Mouse (Mus musculus) cortical plate, adult 2 months (tissue): ENCODE results near the gene Lmbr1l. TPM values are rescaled to one million over a fixed set of nuclear protein-coding genes. Genes with fewer than 3 reads are reported as not detected.

Experiments used
- H3K27ac ChIP-seq: fragments of 200-500 bp; 2 replicates; pipeline ENCODE4 v1.5.1; 2012; ENCODE audit warnings: low read length, control low read depth, inconsistent platforms; ENCODE audit not compliant: insufficient read depth
- H3K4me1 ChIP-seq: fragments of 200-500 bp; 2 replicates; pipeline ENCODE4 v1.6.1; 2011; ENCODE audit warnings: low read length; ENCODE audit not compliant: control insufficient read depth, insufficient read depth
- H3K4me3 ChIP-seq: fragments of 200-500 bp; 2 replicates; pipeline ENCODE4 v1.5.1; 2011; ENCODE audit warnings: mild to moderate bottlenecking, low read length, control low read depth; ENCODE audit not compliant: insufficient read depth
- CTCF ChIP-seq: fragments of 200-500 bp; IDR thresholded peaks from 2 replicates; pipeline ENCODE4 v1.5.1; 2011; ENCODE audit warnings: mild to moderate bottlenecking, control low read depth, low read length; ENCODE audit not compliant: insufficient read depth; ENCODE audit errors: extremely low read depth
- POLR2A ChIP-seq: fragments of 200-500 bp; IDR thresholded peaks from 2 replicates; pipeline ENCODE4 v1.6.1; 2011; ENCODE audit warnings: mild to moderate bottlenecking, low read length, control low read depth; ENCODE audit not compliant: insufficient read depth; ENCODE audit errors: extremely low read depth
- polyA plus RNA-seq: library from polyadenylated mRNA; depleted of rRNA; stranded (reverse); fragments of >200 nt; gene quantifications from 2 replicates; pipeline ENCODE4 v1.2.3, GENCODE M21; 2012

Lmbr1l gene
- polyA plus RNA-seq, 1 experiment, result 27.1 TPM

GRCm38 (mm10) chr15:98871070-98871915 lies 46.7 kb downstream of the Lmbr1l start, which contains the start of gene Kmt2d:
TSS of gene Kmt2d (minus strand) at chr15:98871204.
- H3K27ac ChIP-seq, result peak within 1 kb of the TSS; percentile 100
- H3K4me1 ChIP-seq, result peaks cover 11% of the 10 kb centered on the region
- H3K4me3 ChIP-seq, result peak within 1 kb of the TSS; percentile 82
- TF ChIP-seq CTCF (no peak), POLR2A (no peak)

- peak overlapping the region; percentile 82 for H3K4me3 ChIP-seq
- no peak for TF ChIP-seq POLR2A
- TF ChIP-seq CTCF, result no peak
- peaks cover 11% of the 10 kb centered on the region for H3K4me1 ChIP-seq
- H3K27ac ChIP-seq, result no peak overlapping the region
Observed at GRCm38 (mm10) chr15:98870179-98871069, 47.6 kb downstream of the Lmbr1l start.

DNA sequence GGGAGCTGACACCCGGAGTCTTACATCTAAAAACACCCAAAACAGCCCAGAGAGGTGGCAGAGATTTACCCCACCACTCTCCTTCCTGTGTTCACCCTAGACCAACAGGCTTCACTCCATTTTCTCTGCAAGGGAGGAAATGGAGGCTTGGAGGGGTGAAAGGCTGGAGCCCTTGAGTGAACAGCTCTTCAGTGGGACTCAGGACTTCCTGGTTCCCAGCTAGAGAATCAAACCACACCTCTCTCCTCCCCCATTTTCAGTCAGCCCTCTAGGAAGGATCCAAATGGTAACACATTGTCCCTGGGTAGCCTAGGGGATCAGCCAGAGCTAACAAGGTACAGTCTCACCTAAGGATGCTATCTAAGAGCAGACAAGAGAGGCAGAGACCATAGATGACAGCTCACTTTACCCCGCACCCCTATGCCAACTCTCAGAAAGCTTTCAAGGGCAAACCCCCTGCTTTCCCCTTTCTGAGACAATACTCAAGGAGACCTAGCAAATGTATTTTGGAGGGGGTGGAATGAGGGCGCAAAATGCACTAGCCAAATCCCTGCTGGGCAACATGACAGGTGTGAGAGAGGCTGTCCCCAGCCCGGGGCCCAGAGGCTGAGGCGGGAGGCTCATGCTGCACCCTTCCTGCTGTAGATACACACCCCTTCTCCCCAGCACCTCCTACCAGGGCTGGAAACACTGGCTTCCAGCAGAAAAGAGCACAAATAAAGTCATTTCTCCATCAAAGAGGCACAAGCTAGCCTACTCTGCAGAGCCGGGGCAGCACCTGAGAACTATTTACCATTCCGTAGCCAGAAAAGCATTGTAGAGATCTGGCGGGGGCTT lies 48.5 kb downstream of the Lmbr1l start:
- H3K4me3 ChIP-seq, result peak overlapping the region; percentile 82
- peaks cover 11% of the 10 kb centered on the region for H3K4me1 ChIP-seq
- no peak for TF ChIP-seq POLR2A
- TF ChIP-seq CTCF, result no peak
- no peak overlapping the region for H3K27ac ChIP-seq

DNA sequence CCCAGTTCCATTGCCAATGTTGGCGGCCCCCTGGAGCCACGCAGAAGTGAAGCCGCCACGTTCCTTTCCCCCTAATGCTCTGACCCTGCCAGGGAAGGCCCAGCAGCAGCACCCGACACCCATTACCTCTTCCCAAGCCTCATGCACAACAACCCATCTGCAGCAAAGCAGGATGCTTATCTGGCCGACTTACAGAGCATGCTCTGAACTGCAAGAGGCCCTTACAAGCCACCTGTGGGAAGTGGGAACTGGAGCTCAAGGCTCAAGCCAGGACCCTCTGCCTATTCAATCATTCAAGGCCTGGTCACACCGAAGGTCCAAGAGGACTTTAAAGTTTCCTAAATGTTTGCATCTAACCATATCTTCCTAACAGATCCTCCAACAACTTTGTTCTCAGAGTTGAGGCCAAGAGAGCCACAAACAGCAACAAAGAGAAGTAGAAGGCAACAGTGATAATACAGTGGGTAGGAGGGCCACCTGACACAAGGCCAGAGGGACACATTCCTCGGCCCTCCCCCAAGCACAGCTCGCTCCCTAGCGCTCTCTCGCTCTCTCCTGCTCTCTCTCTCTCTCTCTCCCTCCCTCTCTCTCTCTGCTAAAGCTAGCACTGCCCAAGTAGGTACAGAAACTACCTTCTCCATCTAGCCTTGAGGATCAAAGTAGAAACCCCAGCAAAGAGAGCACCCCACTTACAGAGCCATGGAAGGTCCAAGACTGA lies 49.5 kb downstream of the Lmbr1l start:
- Histone ChIP-seq H3K4me3 (peak overlapping the region; percentile 82), H3K27ac (no peak overlapping the region), H3K4me1 (peaks cover 11% of the 10 kb centered on the region)
- TF ChIP-seq CTCF, result no peak
- no peak for TF ChIP-seq POLR2A

GRCm38 (mm10) chr15:98867321-98867720 lies 50.7 kb downstream of the Lmbr1l start:
- Histone ChIP-seq H3K4me3 (no peak overlapping the region), H3K27ac (no peak overlapping the region), H3K4me1 (peaks cover 11% of the 10 kb centered on the region)
- TF ChIP-seq CTCF (no peak), POLR2A (no peak)

GRCm38 (mm10) chr15:98866501-98866900 lies 51.5 kb downstream of the Lmbr1l start:
- H3K4me1 ChIP-seq, result peaks cover 11% of the 10 kb centered on the region
- TF ChIP-seq CTCF, result no peak
- TF ChIP-seq POLR2A, result no peak
- no peak overlapping the region for H3K4me3 ChIP-seq
- no peak overlapping the region for H3K27ac ChIP-seq

DNA sequence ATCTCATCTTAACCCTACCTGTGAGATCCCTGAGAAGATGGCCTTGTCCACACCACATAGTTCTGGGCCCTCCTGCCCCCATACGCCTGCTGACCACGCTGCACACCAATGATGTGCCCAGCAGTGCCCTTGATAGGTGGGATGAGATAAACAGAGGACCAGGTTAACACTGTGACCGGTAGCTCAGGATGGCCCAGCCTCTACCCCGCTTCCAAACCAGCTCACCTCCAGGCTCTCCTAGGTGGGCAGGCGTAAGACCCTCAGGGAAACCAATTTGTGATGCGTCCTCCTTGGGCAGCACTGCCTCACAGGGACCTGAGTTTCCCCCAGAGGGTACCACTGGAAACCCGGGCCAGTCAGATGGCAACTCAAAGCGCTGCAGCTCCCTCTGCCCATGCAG lies 52.3 kb downstream of the Lmbr1l start:
- Histone ChIP-seq H3K4me1 (peaks cover 11% of the 10 kb centered on the region), H3K4me3 (no peak overlapping the region), H3K27ac (no peak overlapping the region)
- TF ChIP-seq POLR2A, result no peak
- no peak for TF ChIP-seq CTCF

DNA sequence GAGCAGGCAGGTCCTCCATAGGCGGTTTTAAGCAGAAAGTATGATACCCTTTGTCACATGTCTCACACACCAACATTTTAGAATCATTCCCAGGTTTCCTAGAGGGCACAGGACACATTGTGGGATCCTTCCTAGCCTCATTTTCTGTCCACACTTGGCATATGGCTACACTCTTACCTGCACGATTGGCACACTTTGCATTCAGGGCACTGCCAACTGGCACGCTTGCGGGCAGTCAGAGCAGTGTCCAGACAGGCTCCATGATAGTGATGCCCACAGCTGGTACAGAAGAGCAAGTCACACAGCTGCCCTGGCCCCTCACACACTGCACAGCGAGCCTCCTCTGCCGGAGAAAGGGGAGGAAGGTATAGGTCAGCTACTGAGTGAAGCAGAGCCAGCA lies 53.1 kb downstream of the Lmbr1l start:
- H3K27ac ChIP-seq, result no peak overlapping the region
- no peak overlapping the region for H3K4me3 ChIP-seq
- TF ChIP-seq POLR2A, result no peak
- TF ChIP-seq CTCF, result no peak
- peaks cover 11% of the 10 kb centered on the region for H3K4me1 ChIP-seq
